ENCODE assay signal across 7 mouse cellular contexts in genomic region chr6:120898188-120898833, GRCm38 (mm10). TPM values are rescaled to one million over a fixed set of nuclear protein-coding genes. Genes with fewer than 3 reads are reported as not detected.
A peak's percentile ranks its signal among the peaks of the same experiment; 100 is the strongest.
DNase-seq lines count a peak whose midpoint lies in the region; ATAC-seq and TF ChIP-seq lines count a peak whose summit lies in the region.

No protein-coding gene starts in this region.

- H3K4me2 ChIP-seq in intestine, embryonic 15.5 days (replicated peaks): no peak overlapping the region
- no peak overlapping the region for H3K4me2 ChIP-seq in lung, embryonic 14.5 days

- peak; percentile 23 for ATAC-seq in intestine, embryonic 15.5 days
- peak; percentile 57; the same call in 1 of the 2 replicates for ATAC-seq in lung, embryonic 14.5 days (ENCODE audit: insufficient read depth)

- no peak overlapping the region for H3ac ChIP-seq in C2C12 (ENCODE audit: control insufficient read depth, insufficient read length, low read depth)

- TF ChIP-seq CTCF in C2C12 (IDR thresholded peaks at IDR 0.05; ENCODE audit: control insufficient read depth, insufficient read depth, insufficient read length): peak; percentile 71
- TF ChIP-seq CTCF in E14TG2a.4 (conservative IDR thresholded peaks at IDR 0.05; ENCODE audit: low read length): peak; percentile 93
- TF ChIP-seq CTCF in lung, embryonic 14.5 days (IDR thresholded peaks at IDR 0.05; ENCODE audit: low read depth): peak; percentile 91

- H3K27ac ChIP-seq in intestine, embryonic 15.5 days: no peak overlapping the region
- H3K27ac ChIP-seq in lung, embryonic 14.5 days (ENCODE audit: low read depth): no peak overlapping the region

- peak; percentile 37 to 50 for DNase-seq in cerebellum, adult 18-20 months
- DNase-seq in gastrocnemius, postnatal 10 days: peak; percentile 27
- peak; percentile 82 for DNase-seq in lung, embryonic 14.5 days
- DNase-seq in skeletal muscle tissue, adult 2 months (ENCODE audit: low read depth, low spot score): peak; percentile 46

- no peaks in the 10 kb centered on the region for H3K9me3 ChIP-seq in E14TG2a.4 (ENCODE audit: low read length)
- H3K9me3 ChIP-seq in intestine, embryonic 15.5 days: no peaks in the 10 kb centered on the region
- H3K9me3 ChIP-seq in lung, embryonic 14.5 days (ENCODE audit: low read depth, low read length): no peaks in the 10 kb centered on the region

- peaks cover 16% of the 10 kb centered on the region for H3K79me3 ChIP-seq in C2C12 (ENCODE audit: low read depth)

- no peak overlapping the region for H3K9ac ChIP-seq in intestine, embryonic 15.5 days
- H3K9ac ChIP-seq in lung, embryonic 14.5 days: no peak overlapping the region

- H3K79me2 ChIP-seq in C2C12 (ENCODE audit: control insufficient read depth, insufficient read depth): peaks cover 32% of the 10 kb centered on the region

- H3K4me1 ChIP-seq in E14TG2a.4 (replicated peaks; ENCODE audit: low read depth, low read length): peaks cover 61% of the 10 kb centered on the region
- H3K4me1 ChIP-seq in intestine, embryonic 15.5 days (replicated peaks): no peaks in the 10 kb centered on the region; the same call in 1 of the 2 replicates
- no peaks in the 10 kb centered on the region for H3K4me1 ChIP-seq in lung, embryonic 14.5 days (ENCODE audit: insufficient read depth)

- H3K27me3 ChIP-seq in C2C12 (ENCODE audit: control insufficient read depth, insufficient read depth, insufficient read length) (no peaks in the 10 kb centered on the region), E14TG2a.4 (ENCODE audit: insufficient read depth, low read length) (no peaks in the 10 kb centered on the region)
- no peaks in the 10 kb centered on the region for H3K27me3 ChIP-seq in intestine, embryonic 15.5 days (replicated peaks)
- no peaks in the 10 kb centered on the region for H3K27me3 ChIP-seq in lung, embryonic 14.5 days (ENCODE audit: insufficient read depth, low read length)

- WGBS in intestine, embryonic 15.5 days: 70% methylated on average over 6 of the region's 6 CpGs
- WGBS in lung, embryonic 14.5 days: 62% methylated on average over 6 of the region's 6 CpGs

- H3K4me3 ChIP-seq in C2C12 (ENCODE audit: insufficient read depth, poor library complexity, severe bottlenecking): no peak overlapping the region
- no peak overlapping the region for H3K4me3 ChIP-seq in E14TG2a.4 (replicated peaks; ENCODE audit: low read length)
- no peak overlapping the region for H3K4me3 ChIP-seq in intestine, embryonic 15.5 days (replicated peaks)
- H3K4me3 ChIP-seq in lung, embryonic 14.5 days (ENCODE audit: low read depth, low read length): no peak overlapping the region

- H3K36me3 ChIP-seq in C2C12 (ENCODE audit: control insufficient read depth, insufficient read depth): peaks cover 91% of the 10 kb centered on the region
- H3K36me3 ChIP-seq in E14TG2a.4 (ENCODE audit: insufficient read depth, low read length): peaks cover 92% of the 10 kb centered on the region
- H3K36me3 ChIP-seq in intestine, embryonic 15.5 days: peaks cover 7% of the 10 kb centered on the region; the same call in 1 of the 2 replicates
- peaks cover 21% of the 10 kb centered on the region; the same call in 1 of the 2 replicates for H3K36me3 ChIP-seq in lung, embryonic 14.5 days (ENCODE audit: insufficient read depth)

TF ChIP-seq in C2C12, 6 proteins besides CTCF, POLR2A, EP300 and RAD21:
- TF ChIP-seq MYOD1 (IDR thresholded peaks at IDR 0.05; ENCODE audit: control insufficient read depth, insufficient read length, low read depth): no peak
- no peak for TF ChIP-seq FOSL1 (IDR thresholded peaks at IDR 0.05; ENCODE audit: insufficient read depth, low read length, poor library complexity, severe bottlenecking)
- no peak for TF ChIP-seq MAX (IDR thresholded peaks at IDR 0.05)
- TF ChIP-seq USF1 (IDR thresholded peaks at IDR 0.05; ENCODE audit: low read depth): no peak
- no peak for TF ChIP-seq CEBPB (IDR thresholded peaks at IDR 0.05; ENCODE audit: low read depth)
- no peak for TF ChIP-seq MYOG (IDR thresholded peaks at IDR 0.05; ENCODE audit: control insufficient read depth, extremely low read depth, insufficient read length)

RNA-seq across cellular contexts. Expression of gene Bid, which starts 18.3 kb away (rescaled TPM):
- 48.1 TPM for polyA plus RNA-seq in C2C12 (2012; fragmentation: generic; extraction: Trizol)
- total RNA-seq in gastrocnemius, postnatal 10 days (2021): 1 to 10 TPM; 2.7 to 3.2 TPM
- polyA plus RNA-seq in intestine, embryonic 15.5 days (2015; fragmentation: Nextera tagmentation; extraction: Ambion mirVana): 20.9 and 21.0 TPM in 2 replicates
- 18.1 and 22.1 TPM in 2 replicates for polyA plus RNA-seq in lung, embryonic 14.5 days (2014; fragmentation: Nextera tagmentation; extraction: Ambion mirVana)

Comparison
In these comparisons a context has a peak if more than half of its experiments do, and no peak if none do; other contexts are left out.
1. DNase-seq: peak in every context shown above with its lines; median percentile 82 in lung, embryonic 14.5 days; 46 in skeletal muscle tissue, adult 2 months; 44 in cerebellum, adult 18-20 months; 27 in gastrocnemius, postnatal 10 days.